ENCODE assay signal across 18 mouse cellular contexts in genomic region chr1:93190726-93191305, GRCm38 (mm10). TPM values are rescaled to one million over a fixed set of nuclear protein-coding genes. Genes with fewer than 3 reads are reported as not detected.
DNase-seq lines count a peak whose midpoint lies in the region; ATAC-seq and TF ChIP-seq lines count a peak whose summit lies in the region.
"Had no signal": no experiment of that assay in that cellular context is flagged by ENCODE, and none has a peak within 500 bp of the region (broad histone marks: within the 10 kb centered on the region; RNA-seq: fewer than 3 reads in every experiment).

No protein-coding gene starts in this region.

- H3K4me3 ChIP-seq in kidney, embryonic 14.5 days (ENCODE audit: low read length): no peak overlapping the region
- no peak overlapping the region for H3K4me3 ChIP-seq in embryonic facial prominence, embryonic 12.5 days
- no peak overlapping the region for H3K4me3 ChIP-seq in limb, embryonic 14.5 days (replicated peaks; ENCODE audit: low read length)
- H3K4me3 ChIP-seq: forebrain, embryonic 12.5 days; neural tube, embryonic 13.5 days had no signal

- peak; percentile 56 to 69 for DNase-seq in cerebellum, postnatal 10 days
- no peak for DNase-seq in cerebellum, adult 9-10 months
- DNase-seq in kidney, postnatal 36 days: no peak
- DNase-seq in limb, embryonic 14.5 days (ENCODE audit: low spot score): no peak
- no peak for DNase-seq in adrenal gland, postnatal 14 days
- no peak for DNase-seq in cerebellum, adult 11-12 months
- DNase-seq: adrenal gland, postnatal 25 days; gastrocnemius, postnatal 10 days; lung, adult 18-20 months had no signal

- no peak for TF ChIP-seq POLR2A in limb, embryonic 14.5 days (IDR thresholded peaks at IDR 0.05; ENCODE audit: borderline replicate concordance, extremely low read depth, insufficient read depth, insufficient read length)

- 0 out of 2 replicates have a peak, but pooled peaks have one; percentile 17 for ATAC-seq in kidney, embryonic 14.5 days (ENCODE audit: low FRiP score, low TSS enrichment)
- no peak for ATAC-seq in embryonic facial prominence, embryonic 12.5 days (ENCODE audit: insufficient number of reproducible peaks, insufficient read depth, low FRiP score, low TSS enrichment)
- no peak for ATAC-seq in limb, embryonic 14.5 days (ENCODE audit: low FRiP score, low read depth)

- no peak overlapping the region; the same call in 1 of the 2 replicates for H3K4me2 ChIP-seq in kidney, embryonic 14.5 days (replicated peaks; ENCODE audit: low read depth, low read length)
- peak overlapping the region; percentile 19; the same call in 1 of the 2 replicates for H3K4me2 ChIP-seq in embryonic facial prominence, embryonic 12.5 days (replicated peaks)
- 0 out of 2 replicates have a peak overlapping the region, but pooled peaks have one; percentile 17 for H3K4me2 ChIP-seq in limb, embryonic 14.5 days (replicated peaks; ENCODE audit: low read depth, low read length, severe bottlenecking)
- H3K4me2 ChIP-seq: forebrain, embryonic 12.5 days; neural tube, embryonic 13.5 days had no signal

- no peak overlapping the region for H3K9ac ChIP-seq in kidney, embryonic 14.5 days (ENCODE audit: low read depth, low read length)
- H3K9ac ChIP-seq in embryonic facial prominence, embryonic 12.5 days: 0 out of 2 replicates have a peak overlapping the region, but pooled peaks have one; percentile 7
- no peak overlapping the region for H3K9ac ChIP-seq in limb, embryonic 14.5 days (ENCODE audit: low read depth, low read length, severe bottlenecking)
- H3K9ac ChIP-seq: forebrain, embryonic 12.5 days; neural tube, embryonic 13.5 days had no signal

- no peaks in the 10 kb centered on the region for H3K36me3 ChIP-seq in kidney, embryonic 14.5 days (ENCODE audit: control insufficient read depth, insufficient read depth, low read length)
- no peaks in the 10 kb centered on the region for H3K36me3 ChIP-seq in embryonic facial prominence, embryonic 12.5 days
- no peaks in the 10 kb centered on the region for H3K36me3 ChIP-seq in limb, embryonic 14.5 days (ENCODE audit: control insufficient read depth, insufficient read depth, low read length)
- H3K36me3 ChIP-seq: forebrain, embryonic 12.5 days; neural tube, embryonic 13.5 days had no signal

- no peaks in the 10 kb centered on the region for H3K27me3 ChIP-seq in kidney, embryonic 14.5 days (ENCODE audit: control insufficient read depth, insufficient read depth, low read length)
- H3K27me3 ChIP-seq in embryonic facial prominence, embryonic 12.5 days: peaks cover 16% of the 10 kb centered on the region
- H3K27me3 ChIP-seq in limb, embryonic 14.5 days (ENCODE audit: control insufficient read depth, insufficient read depth, low read length): no peaks in the 10 kb centered on the region

- 6% methylated on average over 10 of the region's 17 CpGs for WGBS in kidney, embryonic 14.5 days
- 4% methylated on average over 17 of the region's 17 CpGs for WGBS in embryonic facial prominence, embryonic 12.5 days
- 11% methylated on average over 11 of the region's 17 CpGs for WGBS in limb, embryonic 14.5 days

- no peak overlapping the region for H3K27ac ChIP-seq in kidney, embryonic 14.5 days (ENCODE audit: low read depth, low read length)
- H3K27ac ChIP-seq in embryonic facial prominence, embryonic 12.5 days: no peak overlapping the region
- H3K27ac ChIP-seq in limb, embryonic 14.5 days (replicated peaks; ENCODE audit: low read depth, low read length): no peak overlapping the region
- H3K27ac ChIP-seq: forebrain, embryonic 12.5 days; neural tube, embryonic 13.5 days had no signal

- H3K9me3 ChIP-seq in kidney, embryonic 14.5 days (ENCODE audit: control insufficient read depth, low read length): no peaks in the 10 kb centered on the region
- no peaks in the 10 kb centered on the region for H3K9me3 ChIP-seq in embryonic facial prominence, embryonic 12.5 days
- H3K9me3 ChIP-seq in limb, embryonic 14.5 days (ENCODE audit: control insufficient read depth, low read length): no peaks in the 10 kb centered on the region
- H3K9me3 ChIP-seq: forebrain, embryonic 12.5 days; neural tube, embryonic 13.5 days had no signal

- H3K4me1 ChIP-seq in kidney, embryonic 14.5 days (ENCODE audit: control insufficient read depth, insufficient read depth, low read length): peaks cover 10% of the 10 kb centered on the region; the same call in 1 of the 2 replicates
- H3K4me1 ChIP-seq in embryonic facial prominence, embryonic 12.5 days: peaks cover 4% of the 10 kb centered on the region; the same call in 1 of the 2 replicates
- H3K4me1 ChIP-seq in limb, embryonic 14.5 days (ENCODE audit: control insufficient read depth, insufficient read depth, low read length): 0 out of 2 replicates have a peak, but pooled peaks cover 4% of the 10 kb centered on the region

RNA-seq across cellular contexts. Expression of gene Crocc2, which starts 22.3 kb away (rescaled TPM):
- 0.14 and 0.20 TPM in 2 replicates for polyA plus RNA-seq in kidney, embryonic 14.5 days (2014; fragmentation: Nextera tagmentation; extraction: Ambion mirVana)
- 0.18 TPM in 2 replicates for polyA plus RNA-seq in embryonic facial prominence, embryonic 12.5 days (2016; fragmentation: Nextera tagmentation; extraction: Ambion mirVana)
- 0.39 and 0.46 TPM in 2 replicates for polyA plus RNA-seq in limb, embryonic 14.5 days (2012; rRNA removed)
- polyA plus RNA-seq in limb, embryonic 14.5 days (2014; fragmentation: Nextera tagmentation; extraction: Ambion mirVana): 0.17 and 0.51 TPM in 2 replicates
- total RNA-seq in adrenal gland, postnatal 14 days (2021): 0.07 and 0.08 TPM in 2 replicates
- total RNA-seq: common myeloid progenitor, adult 5-6 weeks; megakaryocyte progenitor cell, adult 5-6 weeks had no signal

RNA-seq across cellular contexts. Expression of gene 2310007B03Rik, which starts 30.1 kb away (rescaled TPM):
- polyA plus RNA-seq in kidney, embryonic 14.5 days (2014; fragmentation: Nextera tagmentation; extraction: Ambion mirVana): 0.42 and 0.49 TPM in 2 replicates
- polyA plus RNA-seq in embryonic facial prominence, embryonic 12.5 days (2016; fragmentation: Nextera tagmentation; extraction: Ambion mirVana): 0.09 and 0.19 TPM in 2 replicates
- 2.9 and 4.2 TPM in 2 replicates for polyA plus RNA-seq in limb, embryonic 14.5 days (2012; rRNA removed)
- 6.9 and 9.0 TPM in 2 replicates for polyA plus RNA-seq in limb, embryonic 14.5 days (2014; fragmentation: Nextera tagmentation; extraction: Ambion mirVana)
- not detected in 2 replicates for total RNA-seq in adrenal gland, postnatal 14 days (2021)
- total RNA-seq: adrenal gland, postnatal 25 days; common myeloid progenitor, adult 5-6 weeks; gastrocnemius, postnatal 10 days; left cerebral cortex, postnatal 36 days; megakaryocyte progenitor cell, adult 5-6 weeks had no signal
- polyA plus RNA-seq: neural tube, embryonic 13.5 days; spleen, adult 2 months had no signal

RNA-seq across cellular contexts. Expression of gene Sned1, which starts 44.8 kb away (rescaled TPM):
- 8.6 and 17.9 TPM in 2 replicates for polyA plus RNA-seq in kidney, embryonic 14.5 days (2014; fragmentation: Nextera tagmentation; extraction: Ambion mirVana)
- polyA plus RNA-seq in embryonic facial prominence, embryonic 12.5 days (2016; fragmentation: Nextera tagmentation; extraction: Ambion mirVana): 24.6 and 30.6 TPM in 2 replicates
- 52.0 and 65.8 TPM in 2 replicates for polyA plus RNA-seq in limb, embryonic 14.5 days (2012; rRNA removed)
- 20.6 and 21.8 TPM in 2 replicates for polyA plus RNA-seq in limb, embryonic 14.5 days (2014; fragmentation: Nextera tagmentation; extraction: Ambion mirVana)
- 22.5 and 23.2 TPM in 2 replicates for total RNA-seq in adrenal gland, postnatal 14 days (2021)

RNA-seq across cellular contexts. Expression of gene Agxt, which starts 55.8 kb away (rescaled TPM):
- polyA plus RNA-seq in kidney, embryonic 14.5 days (2014; fragmentation: Nextera tagmentation; extraction: Ambion mirVana): not detected in 2 replicates
- not detected in 2 replicates for polyA plus RNA-seq in embryonic facial prominence, embryonic 12.5 days (2016; fragmentation: Nextera tagmentation; extraction: Ambion mirVana)
- polyA plus RNA-seq in limb, embryonic 14.5 days (2012; rRNA removed): not detected in 2 replicates
- not detected in 2 replicates for polyA plus RNA-seq in limb, embryonic 14.5 days (2014; fragmentation: Nextera tagmentation; extraction: Ambion mirVana)
- 2.3 and 40.2 TPM in 2 replicates for total RNA-seq in adrenal gland, postnatal 14 days (2021)
- total RNA-seq: adrenal gland, postnatal 25 days; common myeloid progenitor, adult 5-6 weeks; left cerebral cortex, postnatal 36 days; megakaryocyte progenitor cell, adult 5-6 weeks had no signal
- polyA plus RNA-seq: forebrain, embryonic 12.5 days; heart, embryonic 14.5 days; neural tube, embryonic 13.5 days; spleen, adult 2 months had no signal

Comparison
In these comparisons a context has a peak if more than half of its experiments do, and no peak if none do; other contexts are left out.
1. DNase-seq: peak in cerebellum, postnatal 10 days (2 of 2); none in cerebellum, adult 9-10 months (single experiment), kidney, postnatal 36 days (0 of 2), limb, embryonic 14.5 days (single experiment), adrenal gland, postnatal 14 days (single experiment) and cerebellum, adult 11-12 months (single experiment).